Mouse (Mus musculus) forebrain, embryonic 16.5 days (tissue): ENCODE measurements around the gene D7Ertd443e. TPM values are rescaled to one million over a fixed set of nuclear protein-coding genes. Genes with fewer than 3 reads are reported as not detected.
A peak's percentile ranks its signal among the peaks of the same experiment; 100 is the strongest.

Source experiments
- ATAC-seq: fragments of 200-750 bp; cut with Nextera tagmentation; 2 replicates; pipeline ENCODE4 v1.8.0; 2017; ENCODE audit warnings: mild to moderate bottlenecking, moderate library complexity
- H3K27ac ChIP-seq: fragments of 300-500 bp; sonication (generic); 2 replicates; pipeline ENCODE4 v1.5.1; 2014; ENCODE audit warnings: low read length, control low read depth
- H3K27me3 ChIP-seq: fragments of 300-500 bp; sonication (generic); replicated peaks from 2 replicates; pipeline ENCODE4 v1.6.1; 2014; ENCODE audit warnings: low read length; ENCODE audit not compliant: control insufficient read depth, insufficient read depth
- H3K36me3 ChIP-seq: fragments of 300-500 bp; sonication (generic); 2 replicates; pipeline ENCODE4 v1.6.1; 2014; ENCODE audit not compliant: control insufficient read depth, insufficient read depth
- H3K4me1 ChIP-seq: fragments of 300-500 bp; sonication (generic); replicated peaks from 2 replicates; pipeline ENCODE4 v1.6.1; 2014; ENCODE audit warnings: low read length; ENCODE audit not compliant: control insufficient read depth, insufficient read depth
- H3K4me2 ChIP-seq: fragments of 300-500 bp; sonication (generic); 2 replicates; pipeline ENCODE4 v1.6.1; 2014; ENCODE audit warnings: mild to moderate bottlenecking, low read length, control low read depth
- H3K4me3 ChIP-seq: fragments of 300-500 bp; sonication (generic); replicated peaks from 2 replicates; pipeline ENCODE4 v1.5.1; 2014; ENCODE audit warnings: mild to moderate bottlenecking, low read length, control low read depth
- H3K9ac ChIP-seq: fragments of 300-500 bp; sonication (generic); replicated peaks from 2 replicates; pipeline ENCODE4 v1.6.1; 2014; ENCODE audit warnings: low read depth, low read length, control low read depth
- H3K9me3 ChIP-seq: fragments of 300-500 bp; sonication (generic); 2 replicates; pipeline ENCODE4 v1.6.1; 2016; ENCODE audit warnings: low read length; ENCODE audit not compliant: control insufficient read depth
- WGBS: fragments of 180-500 bp; shearing (Covaris S2); extraction: QIAGEN DNeasy Blood & Tissue Kit; methylation state at CpG from one replicate; pipeline ENCODE4 v1.1.7; 2014; 5-methylcytosine and 5-hydroxymethylcytosine counted together
- polyA plus RNA-seq: library from polyadenylated mRNA; unstranded; fragments of >200 nt; fragmentation: Nextera tagmentation; extraction: Ambion mirVana; gene quantifications from 2 replicates; pipeline ENCODE4 v1.2.1, GENCODE M21; 2015

The D7Ertd443e gene
- polyA plus RNA-seq, 1 experiment from 2014 or later, result not detected

DNA sequence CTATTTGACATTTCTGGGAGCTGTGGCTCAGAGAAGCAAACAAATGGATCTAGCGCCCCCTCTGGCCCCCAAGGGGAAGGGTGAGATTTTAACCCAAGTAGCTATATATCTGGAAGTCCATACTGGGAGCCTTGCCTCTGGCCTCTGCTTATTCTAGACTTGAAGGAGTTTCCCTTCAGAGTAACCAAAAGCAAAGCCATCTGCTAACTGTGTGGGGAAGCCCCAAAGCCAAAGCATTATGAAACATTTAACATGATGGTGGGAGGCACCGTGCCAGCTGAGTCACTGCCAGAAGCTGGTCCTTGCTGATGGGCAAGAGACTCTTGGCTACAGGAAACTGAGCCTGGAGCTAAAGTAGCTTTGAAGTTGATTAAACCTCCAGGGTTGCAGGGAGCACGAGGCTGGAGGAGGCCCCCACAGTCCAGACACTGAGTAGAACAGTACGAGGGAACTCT lies 4.0 kb downstream of the D7Ertd443e start:
- WGBS, result 29% methylated on average over 4 of the region's 4 CpGs
- no peaks in the 10 kb centered on the region for H3K9me3 ChIP-seq
- peak; percentile 79 for ATAC-seq
- H3K36me3 ChIP-seq, result no peaks in the 10 kb centered on the region
- no peak overlapping the region for H3K9ac ChIP-seq
- no peak overlapping the region for H3K4me2 ChIP-seq
- H3K27me3 ChIP-seq, result no peaks in the 10 kb centered on the region
- H3K4me3 ChIP-seq, result no peak overlapping the region
- H3K27ac ChIP-seq, result no peak overlapping the region; the same call in 1 of the 2 replicates
- H3K4me1 ChIP-seq, result peaks cover 15% of the 10 kb centered on the region

DNA sequence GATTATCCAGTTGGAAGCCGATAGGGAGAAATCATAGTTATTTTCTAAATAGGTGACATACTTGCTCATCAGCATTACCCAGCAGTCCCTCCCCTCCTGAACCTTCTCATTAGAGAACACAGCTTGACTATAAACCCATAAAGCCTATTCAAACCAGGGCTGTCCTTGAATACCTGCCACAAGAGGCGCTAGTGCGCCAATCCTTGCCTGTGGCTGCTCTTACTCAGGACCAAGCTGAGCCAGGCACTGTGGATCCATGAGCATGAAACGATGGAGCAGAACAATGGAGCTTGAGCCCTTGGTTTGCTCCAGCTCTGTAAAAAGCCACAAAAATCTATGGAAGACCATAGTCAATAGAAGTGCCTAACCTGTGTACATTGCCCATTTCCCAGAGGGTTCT lies 7.2 kb downstream of the D7Ertd443e start:
- H3K9me3 ChIP-seq, result no peaks in the 10 kb centered on the region
- H3K4me3 ChIP-seq, result no peak overlapping the region
- WGBS, result 35% methylated on average over 4 of the region's 4 CpGs
- no peaks in the 10 kb centered on the region for H3K36me3 ChIP-seq
- H3K4me2 ChIP-seq, result no peak overlapping the region
- H3K27ac ChIP-seq, result no peak overlapping the region
- H3K9ac ChIP-seq, result no peak overlapping the region
- H3K27me3 ChIP-seq, result no peaks in the 10 kb centered on the region
- peaks cover 17% of the 10 kb centered on the region for H3K4me1 ChIP-seq
- no peak; the same call in 1 of the 2 replicates for ATAC-seq

DNA sequence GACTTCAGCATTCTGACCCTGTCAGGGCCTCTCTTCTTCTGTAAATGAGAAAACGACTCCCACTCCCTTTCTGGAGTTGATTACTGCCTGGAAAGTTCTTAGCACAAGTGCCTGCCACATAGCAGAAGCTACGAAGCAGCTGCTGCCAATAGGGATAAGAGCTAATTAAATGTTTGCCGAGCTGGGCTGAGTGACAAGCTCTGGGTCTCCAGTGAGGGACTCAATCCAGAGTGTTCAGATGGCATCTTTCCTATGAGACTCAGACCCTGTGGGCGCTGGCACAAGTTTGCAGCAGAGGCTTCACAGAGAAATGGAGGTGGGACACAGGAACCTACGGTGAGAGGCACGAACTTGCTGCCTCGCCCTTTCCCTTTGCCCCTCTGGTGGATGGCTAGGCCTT lies 8.7 kb downstream of the D7Ertd443e start:
- no peak overlapping the region for H3K27ac ChIP-seq
- peak; percentile 74 for ATAC-seq
- H3K9ac ChIP-seq, result no peak overlapping the region
- WGBS, result 39% methylated on average over 7 of the region's 7 CpGs
- H3K27me3 ChIP-seq, result no peaks in the 10 kb centered on the region
- H3K4me2 ChIP-seq, result no peak overlapping the region
- H3K36me3 ChIP-seq, result no peaks in the 10 kb centered on the region
- H3K9me3 ChIP-seq, result no peaks in the 10 kb centered on the region
- no peak overlapping the region for H3K4me3 ChIP-seq
- H3K4me1 ChIP-seq, result peaks cover 17% of the 10 kb centered on the region

DNA sequence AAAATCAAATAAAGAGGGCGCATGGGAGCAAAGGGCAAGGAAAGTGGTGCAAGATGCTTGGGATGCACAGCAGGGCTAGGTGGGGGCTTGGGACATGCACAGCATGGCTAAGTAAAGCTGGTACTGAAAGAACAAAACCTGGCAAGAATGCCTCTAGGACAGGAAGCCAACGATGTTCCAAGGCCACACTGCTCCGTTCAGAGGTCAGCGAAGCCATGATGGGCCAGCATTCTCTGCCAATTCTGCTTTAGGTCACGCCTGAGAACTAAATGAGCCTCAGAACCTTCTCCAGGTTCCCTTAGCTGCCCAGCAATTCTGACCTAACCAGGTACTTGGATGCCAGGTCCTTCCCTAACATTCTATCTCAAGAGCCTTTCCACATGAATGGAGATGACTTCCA lies 13.2 kb downstream of the D7Ertd443e start:
- 67% methylated on average over 5 of the region's 5 CpGs for WGBS
- Histone ChIP-seq H3K36me3 (no peaks in the 10 kb centered on the region), H3K4me1 (peaks cover 9% of the 10 kb centered on the region), H3K27me3 (no peaks in the 10 kb centered on the region), H3K9me3 (no peaks in the 10 kb centered on the region), H3K4me3 (no peak overlapping the region), H3K9ac (no peak overlapping the region), H3K27ac (no peak overlapping the region), H3K4me2 (no peak overlapping the region)
- ATAC-seq, result no peak

DNA sequence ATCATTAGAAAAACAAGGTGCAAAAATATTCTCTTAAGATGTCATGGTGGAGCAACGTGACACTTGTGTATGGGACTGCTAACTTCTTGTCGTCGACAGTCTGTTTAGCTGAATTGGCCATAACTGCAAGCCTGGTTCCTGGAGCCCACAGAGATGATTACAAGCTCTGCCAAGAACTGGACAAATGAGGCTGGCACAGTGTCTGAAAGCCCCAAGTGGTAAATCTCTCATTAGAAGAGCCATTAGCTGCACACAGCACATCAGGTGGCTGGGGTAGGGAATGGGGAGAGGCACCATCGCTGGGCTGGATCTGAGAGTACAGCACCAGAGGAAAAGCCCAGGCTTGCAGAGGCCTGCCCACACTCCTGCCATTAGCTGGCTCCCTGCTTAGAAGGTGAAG lies 16.2 kb downstream of the D7Ertd443e start:
- Histone ChIP-seq H3K9ac (no peak overlapping the region), H3K27ac (no peak overlapping the region), H3K4me2 (no peak overlapping the region), H3K4me1 (no peaks in the 10 kb centered on the region), H3K4me3 (no peak overlapping the region), H3K9me3 (no peaks in the 10 kb centered on the region), H3K36me3 (no peaks in the 10 kb centered on the region), H3K27me3 (no peaks in the 10 kb centered on the region)
- WGBS, result 67% methylated on average over 4 of the region's 4 CpGs
- no peak for ATAC-seq

DNA sequence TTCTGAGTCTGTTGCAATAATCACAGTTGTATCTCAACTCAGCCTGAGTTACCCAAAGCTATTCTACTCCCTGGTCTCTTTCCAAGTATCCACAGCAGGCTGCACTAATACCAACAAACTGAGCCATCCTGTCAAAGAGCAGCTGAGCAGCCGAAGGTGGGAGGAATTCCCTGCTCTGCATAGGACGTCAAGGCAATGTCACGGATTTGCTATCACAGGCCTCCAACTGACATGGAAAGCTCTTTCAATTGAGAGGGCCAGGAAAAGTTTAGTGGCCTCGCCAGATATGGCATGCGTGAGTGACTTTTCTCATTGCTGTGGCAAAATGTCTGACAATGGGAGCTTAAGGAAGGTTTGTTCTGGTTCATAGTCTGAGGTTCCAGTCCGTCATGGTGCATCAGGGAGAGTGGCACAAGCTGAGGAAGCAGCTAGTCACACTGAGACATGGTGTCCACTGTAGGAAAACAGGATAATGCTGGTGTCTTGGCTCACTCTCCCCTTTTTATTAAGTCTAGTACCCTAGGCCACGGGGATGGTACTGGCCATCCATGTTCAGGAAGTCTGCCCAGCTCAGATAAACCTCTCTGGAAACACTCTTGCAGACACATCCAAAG lies 23.1 kb downstream of the D7Ertd443e start:
- WGBS, result 76% methylated on average over 7 of the region's 7 CpGs

DNA sequence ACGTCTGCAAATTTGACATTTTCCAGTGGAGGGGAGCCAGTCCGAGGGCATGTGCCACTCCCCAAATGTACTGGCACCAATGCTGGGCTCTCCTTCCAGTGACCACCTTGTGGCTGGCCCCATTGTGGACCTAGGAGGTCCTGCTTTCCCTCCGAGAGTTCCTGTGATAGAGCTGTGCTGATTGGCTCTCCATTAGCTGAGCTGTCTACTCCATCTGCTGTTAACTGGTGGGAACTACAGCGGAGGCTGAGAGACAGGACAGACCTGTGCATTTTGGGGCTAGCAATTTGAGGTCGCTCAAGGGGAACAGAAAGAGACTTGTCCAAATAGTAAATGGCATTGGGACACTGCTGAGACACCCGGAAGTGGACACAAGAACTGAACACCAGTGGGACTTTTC lies 36.6 kb downstream of the D7Ertd443e start:
- no peaks in the 10 kb centered on the region for H3K36me3 ChIP-seq
- H3K4me3 ChIP-seq, result no peak overlapping the region
- WGBS, result 38% methylated on average over 6 of the region's 6 CpGs
- no peak overlapping the region for H3K4me2 ChIP-seq
- no peaks in the 10 kb centered on the region for H3K4me1 ChIP-seq
- no peak overlapping the region for H3K9ac ChIP-seq
- H3K9me3 ChIP-seq, result no peaks in the 10 kb centered on the region
- H3K27ac ChIP-seq, result no peak overlapping the region
- peak; percentile 55; the same call in 1 of the 2 replicates for ATAC-seq
- H3K27me3 ChIP-seq, result no peaks in the 10 kb centered on the region

More for the DNA sequence above, 23.1 kb downstream of the D7Ertd443e start:
- no peak overlapping the region for H3K27ac ChIP-seq
- H3K9ac ChIP-seq, result no peak overlapping the region
- H3K4me3 ChIP-seq, result no peak overlapping the region
- H3K4me2 ChIP-seq, result no peak overlapping the region
- no peak for ATAC-seq
- no peaks in the 10 kb centered on the region for H3K27me3 ChIP-seq
- H3K9me3 ChIP-seq, result no peaks in the 10 kb centered on the region
- no peaks in the 10 kb centered on the region for H3K36me3 ChIP-seq
- H3K4me1 ChIP-seq, result no peaks in the 10 kb centered on the region

DNA sequence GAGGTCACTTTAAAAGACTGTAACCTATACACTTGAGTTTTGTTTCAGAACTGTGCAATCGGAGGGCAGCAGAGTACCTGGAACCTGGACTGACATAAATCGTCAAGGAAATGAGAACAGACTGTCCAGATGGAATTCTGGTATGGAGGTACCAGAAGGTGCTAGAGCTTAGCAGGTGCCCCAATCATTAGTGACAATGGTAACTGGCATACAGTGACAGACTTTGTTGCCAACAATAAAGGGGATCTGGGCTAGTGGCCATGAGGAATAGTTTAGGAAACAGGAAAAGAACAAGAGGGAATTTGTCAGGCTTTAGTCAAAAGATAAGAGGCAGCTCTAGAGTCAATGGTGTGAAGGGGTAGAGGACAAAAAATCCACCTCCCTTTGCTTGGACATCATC lies 43.3 kb downstream of the D7Ertd443e start:
- WGBS, result 59% methylated on average over 2 of the region's 2 CpGs
- H3K4me1 ChIP-seq, result no peaks in the 10 kb centered on the region
- no peak overlapping the region for H3K4me3 ChIP-seq
- no peak overlapping the region for H3K27ac ChIP-seq
- no peaks in the 10 kb centered on the region for H3K9me3 ChIP-seq
- H3K27me3 ChIP-seq, result no peaks in the 10 kb centered on the region
- no peak overlapping the region for H3K4me2 ChIP-seq
- no peaks in the 10 kb centered on the region for H3K36me3 ChIP-seq
- no peak for ATAC-seq
- H3K9ac ChIP-seq, result no peak overlapping the region

DNA sequence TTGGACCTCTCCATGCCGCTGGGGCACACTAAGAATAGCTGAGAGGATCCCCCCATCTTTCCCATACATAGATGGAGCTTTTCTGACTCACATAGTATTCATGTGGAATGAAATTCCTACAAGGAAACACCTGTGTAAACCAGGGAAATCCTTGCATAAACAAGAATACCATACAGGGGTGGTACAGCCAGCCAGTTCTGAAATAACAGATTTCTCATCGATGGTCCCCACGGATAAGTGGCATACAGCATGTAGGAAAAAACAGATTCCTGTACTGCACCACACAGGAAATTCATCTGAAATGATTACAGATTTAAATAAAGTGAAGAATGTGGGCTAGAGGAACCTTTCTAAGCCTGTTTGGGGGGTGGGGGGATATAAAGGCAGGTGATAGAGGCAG lies 49.5 kb downstream of the D7Ertd443e start:
- no peaks in the 10 kb centered on the region for H3K27me3 ChIP-seq
- H3K4me3 ChIP-seq, result no peak overlapping the region
- no peaks in the 10 kb centered on the region for H3K4me1 ChIP-seq
- no peaks in the 10 kb centered on the region for H3K9me3 ChIP-seq
- no peak overlapping the region for H3K9ac ChIP-seq
- no peak for ATAC-seq
- H3K27ac ChIP-seq, result no peak overlapping the region
- WGBS, result 91% methylated on average over 3 of the region's 3 CpGs
- no peaks in the 10 kb centered on the region for H3K36me3 ChIP-seq
- no peak overlapping the region for H3K4me2 ChIP-seq

DNA sequence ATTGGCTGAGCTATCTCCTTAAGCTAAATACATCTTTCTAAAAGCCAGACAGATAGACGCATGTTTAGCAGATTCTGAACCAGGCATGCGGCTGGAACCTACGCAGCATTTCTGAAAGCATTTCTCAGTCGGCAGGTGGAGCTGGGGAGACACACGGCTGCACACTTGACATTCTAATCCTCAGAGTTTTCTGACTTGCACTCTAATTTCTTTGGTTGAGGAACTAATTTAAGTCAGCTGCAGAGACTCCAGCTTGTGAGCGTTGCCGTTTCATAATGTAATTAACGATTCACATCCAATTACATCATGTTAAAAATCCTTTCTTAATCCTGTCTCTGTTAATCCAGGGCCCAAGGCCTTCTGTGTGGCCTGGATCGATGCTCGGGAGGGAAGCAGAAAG lies 64.5 kb downstream of the D7Ertd443e start:
- 14% methylated on average over 10 of the region's 10 CpGs for WGBS
- no peak overlapping the region for H3K9ac ChIP-seq
- H3K36me3 ChIP-seq, result no peaks in the 10 kb centered on the region
- H3K4me2 ChIP-seq, result no peak overlapping the region
- no peak overlapping the region for H3K27ac ChIP-seq
- ATAC-seq, result peak; percentile 31; the same call in 1 of the 2 replicates
- H3K27me3 ChIP-seq, result no peaks in the 10 kb centered on the region
- H3K4me3 ChIP-seq, result no peak overlapping the region
- no peaks in the 10 kb centered on the region; the same call in 1 of the 2 replicates for H3K4me1 ChIP-seq
- no peaks in the 10 kb centered on the region for H3K9me3 ChIP-seq
